Mouse (Mus musculus): ENCODE measurements around the gene Plce1. TPM values are rescaled to one million over a fixed set of nuclear protein-coding genes. Genes with fewer than 3 reads are reported as not detected.

Plce1 gene
- polyA plus RNA-seq, 1 experiment from 2014 or later = 3.4 TPM

- in situ Hi-C loops (cut with MboI; ENCODE audit: low pct_unique_long_range_greater_than_20kb) = no loop called here
- ATAC-seq (no peak), DNase-seq (ENCODE audit: low read depth, low spot score) (no peak)
- TF ChIP-seq CTCF (IDR thresholded peaks at IDR 0.05) = no peak
- ChIA-PET CTCF (no interaction called here), POLR2A (no interaction called here)
- H3K27me3 ChIP-seq = no peaks in the 10 kb centered on the region
Measured at GRCm38 (mm10) chr19:38607236-38607635, 126.3 kb downstream of the Plce1 start.

- POLR2A ChIA-PET = interaction anchor here (0.6 kb wide), 1 partner anchor 42 kb away, joined by 5 read pairs; no protein-coding TSS in a partner anchor
- DNase-seq (ENCODE audit: low read depth, low spot score) (peak; percentile 72), ATAC-seq (peak; percentile 76)
- CTCF ChIA-PET = interaction anchor here (0.7 to 1.2 kb wide), 2 partner anchors 16 to 33 kb away, joined by 3 read pairs; no protein-coding TSS in a partner anchor
- H3K27me3 ChIP-seq = no peaks in the 10 kb centered on the region
- in situ Hi-C loops (cut with MboI; ENCODE audit: low pct_unique_long_range_greater_than_20kb) = no loop called here
- TF ChIP-seq CTCF (IDR thresholded peaks at IDR 0.05) = no peak
Measured at GRCm38 (mm10) chr19:38608951-38609654, 128.2 kb downstream of the Plce1 start.

GRCm38 (mm10) chr19:38610291-38610690, 129.4 kb downstream of the Plce1 start:
- POLR2A ChIA-PET = no interaction called here
- in situ Hi-C loops (cut with MboI; ENCODE audit: low pct_unique_long_range_greater_than_20kb) = loop anchor here (10.0 kb wide), 1 partner anchor 245 kb away; no protein-coding TSS in a partner anchor
- no peak for TF ChIP-seq CTCF (IDR thresholded peaks at IDR 0.05)
- no peaks in the 10 kb centered on the region for H3K27me3 ChIP-seq
- DNase-seq (ENCODE audit: low read depth, low spot score) (no peak), ATAC-seq (no peak)
- CTCF ChIA-PET = interaction anchor here (1.2 kb wide), 1 partner anchor 10 kb away, joined by 3 read pairs; no protein-coding TSS in a partner anchor

GRCm38 (mm10) chr19:38610809-38611208, 129.9 kb downstream of the Plce1 start:
- DNase-seq (ENCODE audit: low read depth, low spot score) = no peak
- in situ Hi-C loops (cut with MboI; ENCODE audit: low pct_unique_long_range_greater_than_20kb) = loop anchor here (10.0 kb wide), 1 partner anchor 246 kb away; no protein-coding TSS in a partner anchor
- peak; percentile 83 for ATAC-seq
- ChIA-PET CTCF (interaction anchor here (1.2 kb wide), 1 partner anchor 9 kb away, joined by 3 read pairs; no protein-coding TSS in a partner anchor), POLR2A (no interaction called here)
- no peaks in the 10 kb centered on the region for H3K27me3 ChIP-seq
- no peak for TF ChIP-seq CTCF (IDR thresholded peaks at IDR 0.05)

GRCm38 (mm10) chr19:38614067-38614675, 133.3 kb downstream of the Plce1 start:
- no peaks in the 10 kb centered on the region for H3K27me3 ChIP-seq
- ChIA-PET CTCF (interaction anchor here (1.2 to 1.7 kb wide), 3 partner anchors 9 to 37 kb away, joined by 3 to 4 read pairs (median 3); no protein-coding TSS in a partner anchor), POLR2A (interaction anchor here (1.4 kb wide), 1 partner anchor 12 kb away, joined by 4 read pairs; no protein-coding TSS in a partner anchor)
- TF ChIP-seq CTCF (IDR thresholded peaks at IDR 0.05) = no peak
- DNase-seq (ENCODE audit: low read depth, low spot score) = no peak
- in situ Hi-C loops (cut with MboI; ENCODE audit: low pct_unique_long_range_greater_than_20kb) = loop anchor here (10.0 kb wide), 1 partner anchor 249 kb away; no protein-coding TSS in a partner anchor
- no peak for ATAC-seq

GRCm38 (mm10) chr19:38615356-38615755, 134.4 kb downstream of the Plce1 start:
- ChIA-PET CTCF (interaction anchor here (0.9 to 2.4 kb wide), 3 partner anchors 11 to 36 kb away, joined by 3 to 7 read pairs (median 4); no protein-coding TSS in a partner anchor), POLR2A (interaction anchor here (1.4 kb wide), 1 partner anchor 13 kb away, joined by 4 read pairs; no protein-coding TSS in a partner anchor)
- TF ChIP-seq CTCF (IDR thresholded peaks at IDR 0.05) = no peak
- no peak for DNase-seq (ENCODE audit: low read depth, low spot score)
- ATAC-seq = no peak
- no peaks in the 10 kb centered on the region for H3K27me3 ChIP-seq
- in situ Hi-C loops (cut with MboI; ENCODE audit: low pct_unique_long_range_greater_than_20kb) = loop anchor here (10.0 kb wide), 1 partner anchor 251 kb away; no protein-coding TSS in a partner anchor

GRCm38 (mm10) chr19:38620134-38620533, 139.2 kb downstream of the Plce1 start:
- POLR2A ChIA-PET = interaction anchor here (0.7 to 1.3 kb wide), 2 partner anchors 10 to 216 kb away, joined by 3 read pairs; partner anchors contain the start of gene Tbc1d12
- peak; percentile 78 for ATAC-seq
- peak; percentile 56 for DNase-seq (ENCODE audit: low read depth, low spot score)
- in situ Hi-C loops (cut with MboI; ENCODE audit: low pct_unique_long_range_greater_than_20kb) = no loop called here
- CTCF ChIA-PET = interaction anchor here (0.8 to 2.2 kb wide), 4 partner anchors 10 to 34 kb away, joined by 3 to 6 read pairs (median 3); no protein-coding TSS in a partner anchor
- H3K27me3 ChIP-seq = no peaks in the 10 kb centered on the region
- no peak for TF ChIP-seq CTCF (IDR thresholded peaks at IDR 0.05)

GRCm38 (mm10) chr19:38621546-38621945, 140.6 kb downstream of the Plce1 start:
- CTCF ChIA-PET = interaction anchor here (1.0 to 1.4 kb wide), 2 partner anchors 10 to 12 kb away, joined by 3 read pairs; no protein-coding TSS in a partner anchor
- POLR2A ChIA-PET = no interaction called here
- no peak for TF ChIP-seq CTCF (IDR thresholded peaks at IDR 0.05)
- no peak for ATAC-seq
- in situ Hi-C loops (cut with MboI; ENCODE audit: low pct_unique_long_range_greater_than_20kb) = no loop called here
- DNase-seq (ENCODE audit: low read depth, low spot score) = no peak
- no peaks in the 10 kb centered on the region for H3K27me3 ChIP-seq

GRCm38 (mm10) chr19:38626246-38627015, 145.5 kb downstream of the Plce1 start:
- in situ Hi-C loops (cut with MboI; ENCODE audit: low pct_unique_long_range_greater_than_20kb) = no loop called here
- DNase-seq (ENCODE audit: low read depth, low spot score) = no peak
- CTCF ChIA-PET = interaction anchor here (1.0 to 3.1 kb wide), 5 partner anchors 9 to 60 kb away, joined by 3 to 17 read pairs (median 3); no protein-coding TSS in a partner anchor

More at GRCm38 (mm10) chr19:38626246-38627015, 145.5 kb downstream of the Plce1 start:
- TF ChIP-seq CTCF (IDR thresholded peaks at IDR 0.05) = no peak
- ATAC-seq = no peak
- no peaks in the 10 kb centered on the region for H3K27me3 ChIP-seq
- POLR2A ChIA-PET = interaction anchor here (1.1 kb wide), 1 partner anchor 34 kb away, joined by 4 read pairs; no protein-coding TSS in a partner anchor
